Mouse (Mus musculus) kidney, postnatal 0 days (tissue): ENCODE measurements at regions not wholly inside any gene's neighbourhood (a gene's known extent, or its start where the extent isn't known, plus 50 kb on each side); places are given as distances from the start of the nearest gene placed in this dataset.

ENCODE experiments used
- ATAC-seq: fragments of 200-750 bp; cut with Nextera tagmentation; replicated peaks from 2 replicates; pipeline ENCODE4 v1.8.0; 2017; ENCODE audit warnings: low read depth, moderate number of reproducible peaks, moderate TSS enrichment, moderate library complexity; ENCODE audit not compliant: low FRiP score
- DNase-seq: peaks from one replicate; pipeline ENCODE4 v3.0.0-alpha.2; 2016; ENCODE audit warnings: low spot score
- H3K27ac ChIP-seq: fragments of 300-500 bp; sonication (generic); 2 replicates; pipeline ENCODE4 v1.5.1; 2014; ENCODE audit warnings: mild to moderate bottlenecking
- H3K27me3 ChIP-seq: fragments of 300-500 bp; sonication (generic); 2 replicates; pipeline ENCODE4 v1.6.1; 2014; ENCODE audit warnings: low read length, mixed read lengths; ENCODE audit not compliant: insufficient read depth
- H3K36me3 ChIP-seq: fragments of 300-500 bp; sonication (generic); 2 replicates; pipeline ENCODE4 v1.6.1; 2014; ENCODE audit warnings: low read length, mixed read lengths; ENCODE audit not compliant: insufficient read depth
- H3K4me1 ChIP-seq: fragments of 300-500 bp; sonication (generic); replicated peaks from 2 replicates; pipeline ENCODE4 v1.6.1; 2014; ENCODE audit warnings: antibody characterized with exemption, low read length, mixed read lengths; ENCODE audit not compliant: insufficient read depth
- H3K4me2 ChIP-seq: fragments of 300-500 bp; sonication (generic); 2 replicates; pipeline ENCODE4 v1.6.1; 2014; ENCODE audit warnings: mild to moderate bottlenecking, low read length, moderate library complexity, mixed read lengths
- H3K4me3 ChIP-seq: fragments of 300-500 bp; sonication (generic); replicated peaks from 2 replicates; pipeline ENCODE4 v1.5.1; 2014; ENCODE audit warnings: low read depth, low read length
- H3K9ac ChIP-seq: fragments of 300-500 bp; sonication (generic); 2 replicates; pipeline ENCODE4 v1.6.1; 2014; ENCODE audit warnings: low read depth, low read length
- H3K9me3 ChIP-seq: fragments of 300-500 bp; sonication (generic); replicated peaks from 2 replicates; pipeline ENCODE4 v1.6.1; 2016; ENCODE audit warnings: low read length, inconsistent platforms, mixed read lengths
- CTCF ChIP-seq: IDR thresholded peaks from 2 replicates; pipeline ENCODE4 v1.5.1; 2016; ENCODE audit warnings: antibody characterized with exemption, low read depth, mild to moderate bottlenecking, moderate library complexity
- WGBS: fragments of 180-500 bp; shearing (Covaris S2); extraction: QIAGEN DNeasy Blood & Tissue Kit; methylation state at CpG from one replicate; pipeline ENCODE4 v1.1.7; 2014; 5-methylcytosine and 5-hydroxymethylcytosine counted together

DNA sequence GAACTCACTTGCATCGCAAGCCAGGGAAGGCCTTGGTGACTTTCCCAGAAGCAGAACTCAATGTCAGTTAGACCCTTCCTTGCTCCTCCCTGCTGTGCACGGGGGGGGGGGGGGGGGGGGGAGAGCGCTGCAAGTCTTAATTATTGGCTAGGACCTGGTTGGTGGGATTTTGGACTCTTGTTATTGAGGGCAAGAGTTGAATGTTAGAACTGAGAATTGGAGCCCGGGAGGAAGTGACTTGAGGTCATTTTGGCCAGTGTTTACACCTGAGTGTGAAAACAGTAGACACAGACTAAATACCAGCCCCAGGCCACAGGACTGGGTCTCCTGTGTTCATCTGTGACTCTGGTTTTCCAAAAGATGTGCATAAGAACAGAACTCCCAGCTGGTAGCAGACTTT, 114.7 kb upstream of the D7Ertd443e start:
- no peaks in the 10 kb centered on the region for H3K9me3 ChIP-seq
- H3K27me3 ChIP-seq: no peaks in the 10 kb centered on the region
- H3K4me2 ChIP-seq: no peak overlapping the region
- TF ChIP-seq CTCF: no peak
- 0 out of 2 replicates have a peak, but pooled peaks cover 2% of the 10 kb centered on the region for H3K4me1 ChIP-seq
- no peak overlapping the region for H3K27ac ChIP-seq
- no peak overlapping the region for H3K4me3 ChIP-seq
- no peaks in the 10 kb centered on the region for H3K36me3 ChIP-seq
- no peak for DNase-seq
- no peak overlapping the region for H3K9ac ChIP-seq
- WGBS: 49% methylated on average over 3 of the region's 4 CpGs
- ATAC-seq: no peak

- no peak for DNase-seq
- no peak overlapping the region for H3K4me3 ChIP-seq
- H3K4me1 ChIP-seq: 0 out of 2 replicates have a peak, but pooled peaks cover 2% of the 10 kb centered on the region
- TF ChIP-seq CTCF: no peak
- no peaks in the 10 kb centered on the region for H3K36me3 ChIP-seq
- no peak overlapping the region for H3K27ac ChIP-seq
- H3K9ac ChIP-seq: no peak overlapping the region
- no peaks in the 10 kb centered on the region for H3K27me3 ChIP-seq
- no peak for ATAC-seq
- WGBS: 17% methylated on average over 1 of the region's 1 CpGs
- H3K9me3 ChIP-seq: no peaks in the 10 kb centered on the region
- H3K4me2 ChIP-seq: no peak overlapping the region
These were observed 115.6 kb upstream of the D7Ertd443e start for GRCm38 (mm10) chr7:134501079-134501478.

DNA sequence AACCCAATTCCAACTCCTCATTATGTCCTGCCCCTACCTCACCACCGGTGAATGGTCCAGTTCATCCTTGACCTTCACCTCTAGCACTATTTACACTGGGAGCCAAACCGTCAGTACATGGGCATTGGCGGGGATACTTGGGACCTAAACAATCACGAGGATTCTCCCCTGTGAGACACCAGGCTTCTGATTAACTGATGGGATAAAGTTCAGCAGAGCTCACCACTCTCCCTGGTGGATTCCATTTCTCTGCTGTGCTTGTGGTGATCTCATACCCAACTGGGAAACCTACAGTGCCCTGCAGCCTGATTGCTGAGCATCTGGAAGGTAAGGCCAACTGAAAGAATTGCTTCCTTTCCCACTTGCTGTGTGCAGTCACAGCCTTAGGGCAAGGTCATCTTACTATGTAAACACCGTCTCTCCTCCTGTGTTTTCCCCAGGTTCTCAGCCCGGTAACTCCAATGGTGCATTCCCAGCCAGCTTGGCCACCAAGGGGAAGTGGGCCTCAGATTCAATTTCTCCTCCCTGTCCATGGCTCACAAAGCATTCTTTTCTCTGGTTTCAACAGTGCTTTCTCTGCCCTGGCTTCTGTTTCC, 125.0 kb upstream of the D7Ertd443e start:
- DNase-seq: peak; percentile 29
- H3K9me3 ChIP-seq: no peaks in the 10 kb centered on the region
- H3K27ac ChIP-seq: no peak overlapping the region
- H3K9ac ChIP-seq: no peak overlapping the region
- no peaks in the 10 kb centered on the region for H3K36me3 ChIP-seq
- no peak overlapping the region for H3K4me2 ChIP-seq
- no peak overlapping the region for H3K4me3 ChIP-seq
- H3K27me3 ChIP-seq: no peaks in the 10 kb centered on the region
- TF ChIP-seq CTCF: no peak
- 38% methylated on average over 6 of the region's 6 CpGs for WGBS
- no peaks in the 10 kb centered on the region for H3K4me1 ChIP-seq
- ATAC-seq: peak; percentile 54; the same call in 1 of the 2 replicates

- H3K4me1 ChIP-seq: no peaks in the 10 kb centered on the region
- H3K27ac ChIP-seq: no peak overlapping the region
- no peak for DNase-seq
- WGBS: 61% methylated on average over 9 of the region's 9 CpGs
- no peak overlapping the region for H3K9ac ChIP-seq
- H3K9me3 ChIP-seq: no peaks in the 10 kb centered on the region
- no peaks in the 10 kb centered on the region for H3K27me3 ChIP-seq
- peak; percentile 18; the same call in 1 of the 2 replicates for TF ChIP-seq CTCF
- ATAC-seq: no peak
- no peak overlapping the region for H3K4me3 ChIP-seq
- no peak overlapping the region for H3K4me2 ChIP-seq
- no peaks in the 10 kb centered on the region for H3K36me3 ChIP-seq
These were observed 134.0 kb upstream of the D7Ertd443e start for GRCm38 (mm10) chr7:134519372-134519975.

DNA sequence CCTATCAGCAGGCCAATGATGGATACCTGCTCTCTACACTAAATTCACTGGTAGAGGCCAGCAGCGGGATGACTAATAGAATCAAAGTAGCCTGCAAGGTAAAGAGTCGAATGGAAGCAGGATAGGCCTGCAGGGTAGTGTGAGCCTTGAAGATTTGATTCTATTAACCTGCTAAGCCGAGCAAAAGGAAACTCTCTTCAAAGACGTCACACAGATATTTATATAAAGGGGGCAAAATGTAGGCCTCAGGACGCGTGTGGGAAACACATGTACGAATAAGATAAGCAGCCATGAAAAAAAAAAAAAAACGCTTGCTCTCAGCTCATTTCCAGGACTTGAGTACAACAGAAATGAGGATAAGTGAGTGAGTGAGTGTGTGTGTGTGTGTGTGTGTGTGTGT, 138.4 kb upstream of the D7Ertd443e start:
- no peaks in the 10 kb centered on the region for H3K4me1 ChIP-seq
- no peaks in the 10 kb centered on the region for H3K9me3 ChIP-seq
- no peak overlapping the region for H3K4me3 ChIP-seq
- no peak overlapping the region for H3K9ac ChIP-seq
- H3K27ac ChIP-seq: no peak overlapping the region
- no peaks in the 10 kb centered on the region for H3K27me3 ChIP-seq
- no peak for ATAC-seq
- DNase-seq: no peak
- no peaks in the 10 kb centered on the region for H3K36me3 ChIP-seq
- TF ChIP-seq CTCF: no peak
- WGBS: 68% methylated on average over 8 of the region's 8 CpGs
- no peak overlapping the region for H3K4me2 ChIP-seq

DNA sequence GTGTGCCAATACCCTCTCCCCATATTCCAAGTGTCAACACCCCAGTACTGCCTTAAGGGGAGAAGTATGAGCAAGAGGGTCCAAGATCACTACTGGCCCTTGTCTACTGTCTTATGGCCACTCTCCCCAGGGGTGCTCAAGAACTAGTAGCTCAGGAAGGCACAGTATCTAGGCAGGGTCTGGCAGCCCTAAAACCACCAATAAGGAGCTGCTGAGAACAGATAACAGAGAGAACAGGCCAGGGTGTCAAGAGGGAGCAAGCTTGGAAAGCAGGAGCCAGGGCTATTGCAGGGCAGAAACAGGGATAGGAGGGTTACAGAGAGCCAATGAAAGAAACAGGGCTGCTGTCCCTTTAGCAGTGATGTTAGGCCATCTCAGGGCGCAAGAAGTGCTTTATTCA, 139.6 kb upstream of the D7Ertd443e start:
- Histone ChIP-seq H3K4me3 (no peak overlapping the region), H3K9me3 (no peaks in the 10 kb centered on the region), H3K27me3 (no peaks in the 10 kb centered on the region), H3K9ac (no peak overlapping the region), H3K36me3 (no peaks in the 10 kb centered on the region), H3K27ac (no peak overlapping the region), H3K4me2 (no peak overlapping the region), H3K4me1 (no peaks in the 10 kb centered on the region)
- WGBS: 100% methylated on average over 1 of the region's 1 CpGs
- ATAC-seq (no peak), DNase-seq (no peak)
- TF ChIP-seq CTCF: no peak

DNA sequence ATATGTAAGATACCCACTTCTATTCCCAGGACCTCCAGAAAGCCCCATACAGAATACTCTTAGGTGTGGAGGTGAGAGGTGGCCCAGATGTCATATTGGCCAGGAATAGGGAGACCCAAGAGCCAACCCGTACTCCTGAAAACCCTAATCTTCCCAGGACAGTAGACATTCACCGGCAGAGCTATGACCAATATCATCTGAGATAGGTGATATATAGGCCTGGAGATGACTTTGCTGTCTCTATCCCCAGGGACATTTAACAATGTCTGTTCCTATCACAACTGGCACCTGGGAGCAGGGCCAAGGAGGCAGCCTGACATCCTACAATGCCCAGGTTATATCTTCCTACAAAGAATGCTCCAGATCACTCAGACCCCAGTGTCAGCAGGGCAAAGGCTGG, 140.0 kb upstream of the D7Ertd443e start:
- ATAC-seq: no peak
- Histone ChIP-seq H3K27me3 (no peaks in the 10 kb centered on the region), H3K4me2 (no peak overlapping the region), H3K27ac (no peak overlapping the region), H3K4me3 (no peak overlapping the region), H3K9me3 (no peaks in the 10 kb centered on the region), H3K36me3 (no peaks in the 10 kb centered on the region), H3K4me1 (no peaks in the 10 kb centered on the region), H3K9ac (no peak overlapping the region)
- no peak for TF ChIP-seq CTCF
- DNase-seq: no peak
- 96% methylated on average over 2 of the region's 2 CpGs for WGBS
